Mouse (Mus musculus) limb, embryonic 15.5 days (tissue): ENCODE data around the gene Mcoln3. TPM values are rescaled to one million over a fixed set of nuclear protein-coding genes. Genes with fewer than 3 reads are reported as not detected.

Source experiments
- ATAC-seq: fragments of 200-750 bp; cut with Nextera tagmentation; 2 replicates; pipeline ENCODE4 v1.8.0; 2017; ENCODE audit warnings: low read depth, moderate TSS enrichment; ENCODE audit not compliant: insufficient number of reproducible peaks, low FRiP score, low TSS enrichment
- H3K27ac ChIP-seq: fragments of 300-500 bp; sonication (generic); 2 replicates; pipeline ENCODE4 v1.5.1; 2015; ENCODE audit warnings: moderate library complexity, mild to moderate bottlenecking, inconsistent platforms
- H3K27me3 ChIP-seq: fragments of 300-500 bp; sonication (generic); 2 replicates; pipeline ENCODE4 v1.6.1; 2015; ENCODE audit warnings: inconsistent platforms
- H3K36me3 ChIP-seq: fragments of 300-500 bp; sonication (generic); 2 replicates; pipeline ENCODE4 v1.6.1; 2015; ENCODE audit warnings: inconsistent platforms
- H3K4me1 ChIP-seq: fragments of 300-500 bp; sonication (generic); 2 replicates; pipeline ENCODE4 v1.6.1; 2015; ENCODE audit warnings: inconsistent platforms
- H3K4me2 ChIP-seq: fragments of 300-500 bp; sonication (generic); 2 replicates; pipeline ENCODE4 v1.6.1; 2015; ENCODE audit warnings: mild to moderate bottlenecking, inconsistent platforms
- H3K4me3 ChIP-seq: fragments of 300-500 bp; sonication (generic); 2 replicates; pipeline ENCODE4 v1.5.1; 2015; ENCODE audit warnings: mild to moderate bottlenecking, inconsistent platforms
- H3K9ac ChIP-seq: fragments of 300-500 bp; sonication (generic); 2 replicates; pipeline ENCODE4 v1.6.1; 2015; ENCODE audit warnings: inconsistent platforms
- H3K9me3 ChIP-seq: fragments of 300-500 bp; sonication (generic); 2 replicates; pipeline ENCODE4 v1.6.1; 2016; ENCODE audit warnings: inconsistent platforms
- WGBS: fragments of 180-500 bp; shearing (Covaris S2); methylation state at CpG from one replicate; pipeline ENCODE4 v1.1.7; 2015; 5-methylcytosine and 5-hydroxymethylcytosine counted together
- polyA plus RNA-seq: library from polyadenylated mRNA; unstranded; fragments of >200 nt; fragmentation: Nextera tagmentation; extraction: Ambion mirVana; gene quantifications from 2 replicates; pipeline ENCODE4 v1.2.1, GENCODE M21; 2015

The Mcoln3 gene
- polyA plus RNA-seq, 1 experiment from 2014 or later, result 2.1 TPM

DNA sequence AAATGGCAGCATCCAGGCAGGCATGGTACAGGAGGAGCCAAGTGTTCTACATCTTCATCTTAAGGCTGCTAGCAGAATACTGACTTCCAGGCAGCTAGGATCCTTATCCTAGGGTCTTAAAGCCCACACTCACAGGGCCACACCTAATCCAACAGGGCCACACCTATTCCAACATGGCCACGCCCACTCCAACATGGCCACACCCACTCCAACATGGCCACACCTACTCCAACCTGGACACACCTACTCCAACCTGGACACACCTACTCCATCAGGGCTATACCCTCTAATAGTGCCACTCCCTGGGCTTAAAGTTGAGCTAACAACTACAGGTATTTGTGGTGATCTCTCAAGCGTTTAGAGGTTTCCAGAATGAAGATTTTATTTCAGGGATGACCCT, 63.1 kb downstream of the Mcoln3 start:
- no peaks in the 10 kb centered on the region for H3K9me3 ChIP-seq
- H3K27ac ChIP-seq, result no peak overlapping the region
- WGBS, result 29% methylated on average over 2 of the region's 2 CpGs
- peaks cover 4% of the 10 kb centered on the region; the same call in 1 of the 2 replicates for H3K27me3 ChIP-seq
- no peak overlapping the region for H3K9ac ChIP-seq
- no peak for ATAC-seq
- no peaks in the 10 kb centered on the region for H3K36me3 ChIP-seq
- H3K4me3 ChIP-seq, result no peak overlapping the region
- H3K4me2 ChIP-seq, result no peak overlapping the region
- 0 out of 2 replicates have a peak, but pooled peaks cover 4% of the 10 kb centered on the region for H3K4me1 ChIP-seq

DNA sequence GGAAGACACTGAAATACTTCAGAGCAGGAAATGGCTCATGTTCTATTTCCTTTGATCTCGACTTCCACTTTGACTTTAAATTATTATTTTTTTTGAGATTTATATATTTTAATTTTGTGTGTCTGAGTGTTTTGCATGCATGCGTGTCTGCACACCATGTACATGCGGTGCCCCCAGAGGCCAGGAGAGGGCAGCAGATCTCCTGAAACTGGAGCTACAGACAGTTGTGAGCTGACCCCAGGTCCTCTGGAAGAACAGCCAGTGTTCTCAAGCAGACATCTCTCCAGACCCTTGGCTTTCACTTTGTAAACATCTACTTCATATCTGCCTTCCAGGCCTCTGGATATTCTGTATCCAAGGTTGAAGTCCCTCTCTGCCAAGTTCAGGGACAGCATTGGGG, 63.7 kb downstream of the Mcoln3 start:
- no peaks in the 10 kb centered on the region for H3K36me3 ChIP-seq
- H3K27ac ChIP-seq, result no peak overlapping the region
- ATAC-seq, result no peak
- no peaks in the 10 kb centered on the region for H3K9me3 ChIP-seq
- H3K27me3 ChIP-seq, result peaks cover 4% of the 10 kb centered on the region; the same call in 1 of the 2 replicates
- 33% methylated on average over 3 of the region's 3 CpGs for WGBS
- H3K9ac ChIP-seq, result no peak overlapping the region
- no peak overlapping the region for H3K4me2 ChIP-seq
- 0 out of 2 replicates have a peak, but pooled peaks cover 4% of the 10 kb centered on the region for H3K4me1 ChIP-seq
- H3K4me3 ChIP-seq, result no peak overlapping the region

DNA sequence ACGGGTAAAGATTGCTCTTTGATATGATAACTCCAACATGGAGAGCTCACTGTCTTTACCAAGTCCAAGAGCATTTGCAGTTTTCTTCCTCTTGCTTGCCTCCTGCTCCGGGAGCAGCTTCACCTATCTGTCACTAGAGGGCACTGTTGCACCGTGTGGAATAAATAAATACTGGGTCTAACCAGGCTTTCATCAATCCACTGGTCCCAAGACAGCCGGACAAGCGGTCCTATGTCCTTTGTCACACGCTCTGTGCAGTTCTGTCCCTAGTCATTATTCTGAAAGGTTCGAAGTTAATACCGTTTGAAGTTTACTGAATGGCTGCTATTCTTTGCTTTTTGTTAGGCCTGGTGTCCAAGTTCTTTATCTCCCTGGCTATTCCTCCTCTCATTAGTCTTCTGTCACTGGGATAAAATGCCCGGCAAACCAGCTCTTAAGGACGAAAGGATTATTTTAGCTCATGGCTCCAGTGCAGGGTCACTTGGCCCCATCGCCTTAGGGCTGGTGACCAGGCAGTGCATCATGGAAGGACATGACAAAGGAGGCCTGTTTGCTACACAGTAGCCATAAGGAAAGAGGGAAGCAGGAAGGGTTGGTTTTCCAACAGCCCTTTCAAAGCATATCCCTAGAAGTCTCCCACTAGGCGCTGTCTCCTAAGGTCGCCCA, 67.9 kb downstream of the Mcoln3 start:
- H3K9ac ChIP-seq, result no peak overlapping the region
- no peak overlapping the region for H3K4me3 ChIP-seq
- H3K27me3 ChIP-seq, result peaks cover 4% of the 10 kb centered on the region; the same call in 1 of the 2 replicates
- no peak for ATAC-seq
- no peak overlapping the region for H3K27ac ChIP-seq
- no peak overlapping the region for H3K4me2 ChIP-seq
- H3K9me3 ChIP-seq, result no peaks in the 10 kb centered on the region
- WGBS, result 31% methylated on average over 13 of the region's 13 CpGs
- H3K36me3 ChIP-seq, result no peaks in the 10 kb centered on the region
- H3K4me1 ChIP-seq, result no peaks in the 10 kb centered on the region

DNA sequence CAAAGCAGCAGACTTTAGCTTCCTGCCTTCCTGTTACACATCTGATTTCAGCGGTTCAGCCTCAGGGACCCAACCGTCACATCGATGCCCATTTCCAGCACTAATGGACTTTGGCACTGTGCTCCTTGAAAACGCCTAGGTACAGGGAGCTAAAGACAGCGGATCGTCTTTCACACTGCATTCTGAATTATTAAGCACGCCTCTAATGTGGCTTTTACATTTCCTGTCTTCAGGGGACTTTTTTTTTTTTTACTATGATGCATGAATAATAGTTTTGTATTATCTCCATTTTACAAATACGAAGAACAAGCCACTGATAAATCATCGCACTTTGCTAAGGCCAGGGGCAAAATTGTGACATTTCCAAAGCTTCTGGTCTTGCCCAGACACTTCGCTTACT, 68.8 kb downstream of the Mcoln3 start:
- H3K4me1 ChIP-seq, result no peaks in the 10 kb centered on the region
- no peaks in the 10 kb centered on the region for H3K36me3 ChIP-seq
- no peak overlapping the region for H3K27ac ChIP-seq
- H3K9me3 ChIP-seq, result no peaks in the 10 kb centered on the region
- no peak overlapping the region for H3K4me3 ChIP-seq
- 65% methylated on average over 10 of the region's 10 CpGs for WGBS
- no peak overlapping the region for H3K4me2 ChIP-seq
- H3K27me3 ChIP-seq, result peaks cover 4% of the 10 kb centered on the region; the same call in 1 of the 2 replicates
- H3K9ac ChIP-seq, result no peak overlapping the region
- ATAC-seq, result no peak

DNA sequence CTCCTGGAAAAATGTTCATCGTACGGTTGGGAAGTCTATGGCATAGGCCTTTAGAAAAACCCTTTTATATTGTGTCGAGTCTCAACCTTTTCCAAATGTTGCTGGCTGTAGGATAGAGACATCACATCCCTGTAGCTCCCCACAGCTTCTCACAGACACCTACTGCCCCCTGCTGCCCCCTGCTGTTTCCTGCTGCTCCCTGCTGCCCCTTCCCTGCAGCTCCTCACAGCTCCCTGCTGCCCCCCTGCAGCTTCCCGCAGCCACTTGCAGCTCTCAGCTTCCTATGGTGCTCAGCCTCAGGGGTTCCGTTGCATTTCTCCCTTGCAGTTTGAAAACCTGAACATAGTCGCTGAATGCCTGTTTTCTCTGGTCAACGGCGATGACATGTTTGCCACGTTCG, 72.7 kb downstream of the Mcoln3 start:
- Histone ChIP-seq H3K36me3 (no peaks in the 10 kb centered on the region), H3K27me3 (no peaks in the 10 kb centered on the region), H3K4me3 (no peak overlapping the region), H3K9ac (no peak overlapping the region), H3K4me1 (no peaks in the 10 kb centered on the region), H3K27ac (no peak overlapping the region), H3K4me2 (no peak overlapping the region), H3K9me3 (no peaks in the 10 kb centered on the region)
- WGBS, result 72% methylated on average over 10 of the region's 10 CpGs
- no peak for ATAC-seq

Other genes starting within 250 kb of the Mcoln3 start
- 50.2 and 53.7 TPM in 2 replicates for gene Bcl10, start 194.6 kb upstream of the Mcoln3 start, polyA plus RNA-seq
- 43.2 and 45.7 TPM in 2 replicates for gene 2410004B18Rik, start 179.4 kb upstream of the Mcoln3 start, polyA plus RNA-seq
- gene Syde2, start 129.6 kb upstream of the Mcoln3 start, polyA plus RNA-seq, result 1.7 and 1.8 TPM in 2 replicates
- gene Wdr63, start 9.3 kb upstream of the Mcoln3 start, polyA plus RNA-seq, result 0.25 TPM in 1 of 2 replicates, not detected in the other
- gene Mcoln2, start 32.4 kb downstream of the Mcoln3 start, polyA plus RNA-seq, result 2.0 and 2.3 TPM in 2 replicates
- 2.1 TPM in 2 replicates for gene Lpar3, start 103.5 kb downstream of the Mcoln3 start, polyA plus RNA-seq